Mouse (Mus musculus) liver, postnatal 0 days (tissue): ENCODE measurements around the gene Wdfy2.

Experiments used
- CTCF ChIP-seq: sonication (generic); IDR thresholded peaks from 2 replicates; pipeline ENCODE4 v1.5.1; 2016; ENCODE audit warnings: antibody characterized with exemption, low read depth
- EP300 ChIP-seq: IDR thresholded peaks from 2 replicates; pipeline ENCODE4 v1.6.1; 2016; ENCODE audit warnings: antibody characterized with exemption, low read depth, mild to moderate bottlenecking

DNA sequence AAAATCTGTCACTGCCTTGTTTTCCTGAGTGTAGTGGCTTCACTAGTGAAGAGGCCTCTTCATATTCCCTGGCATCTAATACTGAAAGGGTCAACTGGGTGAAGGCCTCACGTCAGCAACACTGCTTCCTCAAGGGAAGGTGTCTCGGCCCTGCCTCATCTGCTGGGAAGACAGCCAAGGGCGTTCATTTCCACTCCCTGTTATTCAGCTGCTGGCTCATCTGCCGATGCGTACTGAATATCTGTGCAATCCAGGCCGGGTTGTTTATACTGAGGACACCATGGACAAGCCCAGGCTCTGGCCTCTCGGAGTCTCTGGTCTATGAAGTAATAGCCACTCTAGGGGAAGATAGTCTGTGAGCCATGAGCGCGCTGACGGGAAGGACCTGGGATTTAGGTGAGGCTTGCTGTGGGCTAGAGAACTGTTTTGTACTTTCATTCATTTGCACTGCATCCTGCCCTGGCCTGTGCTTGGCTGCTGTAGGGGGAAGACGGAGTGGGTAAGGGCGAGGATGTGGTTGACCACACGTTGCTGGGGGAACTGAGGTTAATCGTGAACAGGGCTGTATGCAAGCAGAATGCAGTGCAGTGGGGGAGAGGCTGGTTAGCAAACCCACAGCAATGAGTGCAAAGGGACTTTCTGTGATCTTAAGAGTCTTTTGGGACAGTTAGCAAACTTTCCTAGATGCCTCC is 103.1 kb downstream of the Wdfy2 start:
- no peak for TF ChIP-seq EP300
- no peak for TF ChIP-seq CTCF
